Mouse (Mus musculus): ENCODE measurements around the gene Gm10570.

The Gm10570 gene

DNA sequence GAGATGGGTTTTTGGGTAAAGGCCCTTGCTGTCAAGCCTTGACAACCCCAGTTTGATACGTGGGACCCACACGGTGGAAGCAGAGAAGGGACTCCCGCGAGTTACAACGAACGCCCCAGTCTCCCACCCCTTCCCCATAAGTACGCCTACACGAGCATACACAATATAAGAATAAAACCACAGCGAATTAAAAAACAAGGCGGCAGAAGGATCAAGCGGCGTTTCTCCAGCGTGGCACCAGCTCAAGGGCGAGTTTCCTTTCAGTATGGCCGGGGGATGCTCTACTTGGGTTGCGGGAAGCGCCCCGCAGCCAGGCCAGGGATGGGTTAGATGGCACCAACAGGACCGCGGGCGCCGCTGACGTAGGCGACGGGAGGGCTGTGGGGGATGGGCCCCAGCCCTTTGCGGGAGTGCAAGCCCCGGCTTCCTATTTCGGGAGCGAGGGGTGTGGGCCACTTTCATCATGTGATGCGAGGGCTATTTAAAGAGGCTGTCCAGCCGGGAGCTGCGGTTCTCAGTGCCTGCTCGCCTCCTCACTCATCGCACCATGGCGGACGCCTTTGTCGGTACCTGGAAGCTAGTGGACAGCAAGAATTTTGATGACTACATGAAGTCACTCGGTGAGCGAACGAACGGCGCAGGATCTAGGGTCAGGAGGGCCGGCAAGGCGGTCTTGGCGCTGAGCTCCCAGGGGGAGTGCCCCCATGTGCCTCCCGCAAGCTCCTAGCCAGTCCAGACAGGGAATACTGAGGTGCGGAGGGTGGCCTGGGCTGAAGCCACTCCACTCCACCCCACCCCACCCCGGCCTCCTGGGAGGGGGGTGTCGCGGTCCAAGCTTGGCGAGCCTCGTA lies at the start of gene Gm10570, which contains the start of gene Fabp3:
TSS of gene Gm10570 (minus strand) at position 444 of the 851 bp plus-strand sequence.
TSS of gene Fabp3 (plus strand) at position 365 of the 851 bp plus-strand sequence.
- DNase-seq (ENCODE audit: low spot score) = peak; percentile 73

DNA sequence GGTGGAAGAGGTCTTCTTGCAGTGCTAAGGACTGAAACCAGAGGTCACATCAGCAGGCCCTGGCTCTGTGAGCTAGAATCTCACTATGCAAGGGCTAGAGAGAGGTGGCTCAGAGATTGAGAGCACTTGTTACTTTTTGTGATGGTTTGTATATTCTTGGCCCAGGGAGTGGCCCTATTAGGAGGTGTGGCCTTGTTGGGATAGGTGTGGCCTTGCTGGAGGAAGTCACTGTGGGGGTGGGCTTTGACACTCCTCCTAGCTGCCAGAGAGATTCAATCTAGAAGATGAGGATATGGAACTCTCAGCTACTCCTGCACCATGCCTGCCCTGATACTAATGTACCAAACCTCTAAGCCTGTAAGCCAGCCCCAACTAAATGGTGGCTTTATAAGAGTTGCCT lies 49.5 kb upstream of the Gm10570 start:
- no peak for DNase-seq (ENCODE audit: low spot score)

DNA sequence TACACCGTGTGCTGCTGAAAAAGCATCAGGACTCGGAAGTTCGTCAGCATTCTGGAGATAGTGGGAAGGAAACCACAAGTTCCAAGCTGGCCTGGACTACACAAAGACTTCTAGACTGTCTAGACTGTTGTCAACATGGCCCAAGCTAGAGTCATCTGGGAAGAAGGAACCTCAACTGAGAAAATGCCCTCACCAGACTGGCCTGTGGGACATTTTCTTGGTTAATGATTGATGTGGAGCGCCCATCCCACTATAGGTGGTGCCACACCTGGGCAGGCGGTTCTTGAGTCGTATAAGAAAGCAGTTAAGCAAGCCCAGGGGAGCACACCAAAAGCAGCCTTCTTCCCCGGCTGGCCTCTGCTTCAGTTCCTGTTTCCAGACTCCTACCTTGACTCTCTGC lies 44.1 kb upstream of the Gm10570 start:
- no peak for DNase-seq (ENCODE audit: low spot score)

DNA sequence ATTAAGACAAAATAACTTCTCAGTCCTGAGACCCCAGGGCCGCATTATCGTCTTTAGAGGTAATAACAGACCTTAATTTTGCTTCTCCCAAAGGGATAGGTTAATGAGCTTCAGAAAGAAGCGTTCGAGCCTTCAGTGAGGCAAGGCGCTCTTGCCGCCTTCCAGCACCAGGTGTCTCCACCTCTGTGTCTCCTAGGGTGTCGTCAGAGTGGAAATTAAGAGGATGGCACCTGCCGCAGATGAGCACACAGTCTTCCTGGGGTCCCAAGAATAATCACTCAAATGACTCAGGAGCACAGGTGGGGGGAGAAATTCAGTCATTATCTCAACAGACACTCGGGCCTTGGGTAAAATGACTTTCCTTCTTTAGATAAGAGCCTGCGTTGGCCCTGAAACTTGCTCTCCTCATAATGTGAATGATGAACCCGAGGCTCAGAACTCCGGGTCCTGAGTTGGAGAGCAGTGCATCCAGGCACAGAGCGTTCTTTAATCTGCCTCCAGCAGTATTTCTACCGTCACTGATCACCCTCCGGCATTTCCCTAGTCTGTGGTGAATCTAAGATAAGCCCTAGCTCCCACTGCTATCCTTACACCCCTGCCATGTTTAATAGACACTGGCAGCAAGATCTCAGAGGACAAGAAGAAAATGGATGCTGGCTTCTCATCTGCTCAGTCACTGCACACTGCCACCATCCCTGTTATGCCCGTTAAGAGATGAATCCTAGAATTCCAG lies 42.4 kb upstream of the Gm10570 start:
- DNase-seq (ENCODE audit: low spot score) = no peak

- DNase-seq (ENCODE audit: low spot score) = no peak
Observed at GRCm38 (mm10) chr4:130349666-130350065, 41.2 kb upstream of the Gm10570 start.

DNA sequence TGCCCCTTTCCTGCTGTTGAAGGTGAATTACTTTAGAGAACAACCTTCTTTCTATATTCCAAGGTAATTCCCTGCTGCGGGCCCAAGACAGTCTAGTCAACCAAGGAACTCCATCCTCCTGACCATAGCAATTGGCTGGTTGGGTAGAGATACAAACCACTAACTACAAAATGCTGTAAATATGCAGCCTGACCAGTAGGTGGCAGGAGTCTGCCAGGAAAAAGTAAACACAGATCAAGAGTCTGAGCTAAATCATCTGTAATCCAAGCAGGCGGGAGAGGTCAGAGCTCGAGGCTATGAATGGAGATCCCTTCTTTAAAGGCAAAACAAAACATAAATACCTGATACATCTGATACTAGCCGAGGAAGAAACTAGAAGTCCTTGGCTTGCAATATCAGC lies 33.2 kb upstream of the Gm10570 start:
- DNase-seq (ENCODE audit: low spot score) = peak; percentile 86

- no peak for DNase-seq (ENCODE audit: low spot score)
Observed at GRCm38 (mm10) chr4:130335867-130336266, 27.4 kb upstream of the Gm10570 start.

GRCm38 (mm10) chr4:130327366-130327765 lies 18.9 kb upstream of the Gm10570 start:
- peak; percentile 11 for DNase-seq (ENCODE audit: low spot score)

GRCm38 (mm10) chr4:130325446-130325845 lies 17.0 kb upstream of the Gm10570 start:
- DNase-seq (ENCODE audit: low spot score) = no peak

DNA sequence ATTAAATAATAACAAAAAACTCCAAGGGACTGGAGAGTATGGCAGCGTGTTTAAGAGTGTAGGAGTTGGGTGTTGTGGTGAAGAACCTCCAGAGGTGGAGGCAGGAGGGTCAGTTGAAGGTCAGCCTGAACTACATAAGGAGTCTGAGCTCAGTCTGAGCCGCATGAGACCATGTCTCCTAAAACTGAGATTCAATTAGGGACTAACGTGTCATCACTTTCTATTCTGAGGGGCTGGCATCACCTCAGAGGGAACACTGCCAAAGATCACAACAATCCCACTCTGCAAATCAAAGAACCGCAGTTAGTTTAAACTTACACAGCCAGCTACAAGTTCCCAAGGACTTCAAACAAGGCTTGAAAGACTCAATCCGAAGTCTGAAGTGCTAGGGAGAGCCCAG lies 15.1 kb upstream of the Gm10570 start:
- no peak for DNase-seq (ENCODE audit: low spot score)

DNA sequence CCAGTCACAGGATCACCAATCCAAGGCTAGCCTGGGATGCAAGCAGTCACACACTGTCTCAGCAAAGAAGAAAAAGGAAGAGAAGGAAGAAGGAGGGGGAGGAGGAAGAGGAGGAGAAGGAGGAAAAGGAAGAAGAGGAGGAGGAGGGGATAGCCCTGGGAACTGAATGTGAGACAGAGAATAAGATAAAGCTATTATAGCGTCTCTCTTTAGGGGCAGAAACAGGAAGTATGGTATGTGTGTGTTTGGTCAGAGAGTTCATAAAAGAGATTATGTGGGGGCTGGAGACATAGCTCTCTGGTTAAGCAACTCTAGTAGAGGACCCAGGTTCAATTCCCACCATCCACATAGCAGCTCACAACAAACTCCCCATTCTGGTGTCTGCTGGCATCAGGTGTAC lies 14.7 kb upstream of the Gm10570 start:
- no peak for DNase-seq (ENCODE audit: low spot score)

DNA sequence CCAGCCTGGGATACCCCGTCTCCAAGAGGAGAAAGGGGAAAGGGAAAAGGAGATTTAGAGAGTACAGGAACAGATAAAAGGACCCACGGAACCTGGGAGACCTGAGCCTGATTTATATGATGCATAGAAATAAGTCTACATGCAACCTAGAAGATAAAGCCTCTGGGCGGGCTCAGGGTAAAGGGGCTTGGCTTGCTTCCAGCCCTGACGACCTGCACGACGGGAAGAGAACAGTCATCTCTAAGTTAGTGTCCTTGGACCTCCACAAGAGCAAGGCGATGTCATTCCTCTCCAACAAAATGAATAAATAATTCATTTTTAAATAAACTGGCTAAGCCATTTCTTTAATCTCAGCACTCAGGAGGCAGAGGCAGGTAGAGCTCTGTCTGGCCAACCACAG lies 14.1 kb upstream of the Gm10570 start:
- no peak for DNase-seq (ENCODE audit: low spot score)

- no peak for DNase-seq (ENCODE audit: low spot score)
Observed at GRCm38 (mm10) chr4:130321640-130322039, 13.2 kb upstream of the Gm10570 start.

DNA sequence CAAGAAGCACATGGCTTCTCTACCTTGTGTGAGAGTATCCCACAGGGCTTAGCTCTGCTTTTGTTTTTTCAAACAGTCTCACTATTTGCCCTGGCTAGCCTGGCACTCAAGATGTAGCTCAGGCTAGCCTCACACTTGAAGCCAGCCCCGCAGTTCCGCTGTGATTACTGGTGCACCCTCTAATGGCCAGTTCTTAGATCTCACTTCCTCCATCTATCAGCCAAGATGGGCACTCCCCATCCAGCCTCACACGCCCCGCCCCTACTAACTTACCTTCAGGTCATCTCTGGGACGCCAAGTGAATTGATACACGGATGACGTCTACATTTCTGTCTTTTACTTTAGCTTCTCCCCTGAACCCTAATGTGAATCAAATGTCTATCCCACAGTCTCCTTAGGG lies 11.1 kb upstream of the Gm10570 start:
- no peak for DNase-seq (ENCODE audit: low spot score)

DNA sequence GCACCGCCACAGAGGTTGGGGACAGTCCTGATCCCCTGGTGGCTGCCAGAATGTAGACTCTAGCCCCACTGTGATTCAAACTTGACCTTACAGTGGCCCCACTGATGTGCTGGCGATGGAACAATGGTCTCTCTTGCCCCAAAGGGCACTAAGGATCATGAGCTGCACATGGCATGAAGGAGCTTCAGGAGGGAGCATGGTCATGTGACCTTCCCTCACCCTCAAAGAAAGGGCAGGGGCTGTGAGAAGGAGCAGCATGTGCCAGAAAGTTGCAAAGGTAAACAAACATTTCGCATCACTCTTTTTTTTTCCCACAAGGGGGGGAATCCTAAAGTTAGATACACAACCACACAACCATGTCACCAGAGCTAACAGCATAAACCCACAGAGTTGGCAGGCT lies 9.6 kb upstream of the Gm10570 start:
- no peak for DNase-seq (ENCODE audit: low spot score)

DNA sequence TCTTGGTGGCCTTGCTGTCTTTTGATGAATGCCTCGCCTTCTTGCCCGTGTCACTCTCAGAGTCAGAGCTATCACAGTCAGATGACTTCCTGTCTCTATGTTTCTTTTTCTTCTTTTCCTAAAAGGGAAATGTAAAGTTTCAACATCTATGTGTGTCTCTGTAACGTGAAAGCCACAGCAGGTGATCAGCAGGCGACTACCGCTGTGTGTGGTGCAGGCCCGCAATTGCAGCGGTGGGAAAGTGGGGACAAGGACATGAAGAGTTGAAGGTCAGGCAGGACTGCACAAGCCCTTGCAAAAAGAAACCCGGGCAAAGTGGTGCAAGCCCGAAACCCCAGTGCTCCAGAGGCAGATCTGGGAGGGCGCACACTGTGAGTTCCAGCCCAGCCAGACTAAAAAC lies 8.2 kb upstream of the Gm10570 start:
- no peak for DNase-seq (ENCODE audit: low spot score)

DNA sequence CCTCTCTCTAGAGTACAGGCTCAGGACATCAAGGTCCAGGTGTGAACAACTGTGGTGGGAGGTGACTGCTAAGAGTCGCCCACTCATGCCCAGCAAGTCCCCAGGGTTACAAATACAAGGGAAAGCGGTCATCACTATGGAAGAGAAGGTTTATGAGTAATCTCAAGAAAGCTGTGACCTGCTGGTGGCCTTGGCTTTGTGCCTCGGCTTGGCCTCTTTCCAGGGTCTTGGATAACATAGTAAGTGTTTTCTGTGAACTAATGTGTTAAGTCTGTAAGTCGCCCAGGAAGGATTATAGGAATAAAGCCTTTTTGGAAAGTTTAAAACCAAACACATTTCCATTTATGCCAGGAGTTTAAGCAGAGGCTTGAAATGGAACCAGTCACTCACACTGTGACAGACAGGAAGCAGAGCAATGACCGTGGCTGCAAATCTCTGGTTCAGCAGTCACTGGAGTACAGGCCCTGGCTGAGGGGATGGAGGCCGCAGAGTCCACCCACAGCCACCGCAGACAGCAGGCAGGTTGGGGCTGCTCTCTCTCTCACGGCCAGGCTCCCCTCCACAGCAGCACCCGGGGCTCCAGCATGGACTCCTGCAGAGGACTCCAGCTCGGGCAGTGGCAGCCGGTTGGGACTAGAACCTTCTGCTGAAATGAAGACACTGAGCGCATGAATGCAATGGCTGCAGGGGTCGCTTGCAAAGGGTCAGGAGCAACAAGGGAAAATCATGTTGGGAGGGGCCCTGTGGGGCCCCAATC lies 7.5 kb upstream of the Gm10570 start:
- no peak for DNase-seq (ENCODE audit: low spot score)

DNA sequence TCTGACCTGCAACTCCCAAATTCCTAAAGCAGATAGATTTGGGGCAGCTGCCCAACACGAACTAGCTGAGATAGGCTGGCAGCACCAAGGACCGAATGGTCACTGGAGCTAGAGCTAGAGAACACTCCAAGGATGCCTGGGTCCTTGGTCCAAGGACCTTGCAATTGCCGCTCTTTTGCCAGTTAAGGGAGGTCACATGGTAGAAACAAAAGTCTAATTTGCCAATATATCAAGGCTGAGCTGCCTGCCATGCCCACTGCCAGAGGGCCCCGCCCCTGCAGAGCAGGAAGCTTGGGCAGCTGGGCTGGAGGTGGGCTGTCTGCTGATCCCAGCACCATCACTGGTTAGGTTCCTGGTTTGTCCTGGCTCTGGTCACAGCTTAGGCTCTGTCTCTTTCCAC lies 5.1 kb upstream of the Gm10570 start:
- no peak for DNase-seq (ENCODE audit: low spot score)

GRCm38 (mm10) chr4:130312526-130312925 lies 4.1 kb upstream of the Gm10570 start:
- no peak for DNase-seq (ENCODE audit: low spot score)

- DNase-seq (ENCODE audit: low spot score) = peak; percentile 19
Observed at GRCm38 (mm10) chr4:130309254-130309653, 780 bp upstream of the Gm10570 start.

DNA sequence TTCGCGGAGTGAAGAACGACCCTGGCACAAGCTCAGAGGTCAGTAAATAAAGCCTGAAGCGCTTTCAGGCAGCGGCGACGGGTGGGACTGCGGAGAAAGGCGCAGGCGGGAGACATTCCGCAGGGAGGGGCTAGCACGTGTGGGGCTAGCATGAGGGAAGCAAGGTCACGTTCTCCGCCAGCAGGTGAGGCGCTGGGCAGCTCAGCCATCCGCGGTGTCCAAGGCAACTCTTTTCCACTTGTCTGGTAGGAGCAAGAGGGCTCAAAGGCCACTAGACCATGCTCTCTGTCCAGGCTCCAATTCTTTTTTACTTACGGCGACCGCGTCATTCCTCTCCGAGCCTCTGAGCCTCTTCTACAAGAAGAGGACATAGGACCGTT lies 633 bp downstream of the Gm10570 start:
- peak; percentile 61 for DNase-seq (ENCODE audit: low spot score)

- DNase-seq (ENCODE audit: low spot score) = no peak
Observed at GRCm38 (mm10) chr4:130306796-130307630, 1.5 kb downstream of the Gm10570 start.

Measured in retina, embryonic 14.5 days (tissue).